Comparison of ENCODE assay signal across 9 mouse cellular contexts in genomic region chr11:120350711-120351110, GRCm38 (mm10). TPM values are rescaled to one million over a fixed set of nuclear protein-coding genes. Genes with fewer than 3 reads are reported as not detected.
DNase-seq lines count a peak whose midpoint lies in the region; ATAC-seq lines count a peak whose summit lies in the region.
"Had no signal": no experiment of that assay in that cellular context is flagged by ENCODE, and none has a peak within 500 bp of the region (broad histone marks: within the 10 kb centered on the region; RNA-seq: fewer than 3 reads in every experiment).

No protein-coding gene starts in this region.

- H3K4me2 ChIP-seq in forebrain, embryonic 11.5 days (ENCODE audit: low read depth, low read length, severe bottlenecking): peak overlapping the region; percentile 89
- H3K4me2 ChIP-seq in hindbrain, embryonic 16.5 days (ENCODE audit: low read length): peak overlapping the region; percentile 95
- peak overlapping the region; percentile 95 for H3K4me2 ChIP-seq in liver, embryonic 11.5 days
- peak overlapping the region; percentile 92 for H3K4me2 ChIP-seq in neural tube, embryonic 12.5 days (replicated peaks)

- 21% methylated on average over 11 of the region's 11 CpGs for WGBS in forebrain, embryonic 11.5 days
- WGBS in hindbrain, embryonic 16.5 days: 18% methylated on average over 11 of the region's 11 CpGs
- 34% methylated on average over 11 of the region's 11 CpGs for WGBS in liver, embryonic 11.5 days
- 25% methylated on average over 11 of the region's 11 CpGs for WGBS in neural tube, embryonic 12.5 days

- peak overlapping the region; percentile 99 for H3K27ac ChIP-seq in forebrain, embryonic 11.5 days (ENCODE audit: low read depth, low read length)
- H3K27ac ChIP-seq in hindbrain, embryonic 16.5 days (ENCODE audit: low read depth, low read length): peak overlapping the region; percentile 100
- H3K27ac ChIP-seq in liver, embryonic 11.5 days (ENCODE audit: low read depth, low read length): peak overlapping the region; percentile 99
- peak overlapping the region; percentile 99 for H3K27ac ChIP-seq in neural tube, embryonic 12.5 days

- H3K27me3 ChIP-seq in forebrain, embryonic 11.5 days (ENCODE audit: control insufficient read depth, insufficient read depth, low read length): no peaks in the 10 kb centered on the region
- H3K27me3 ChIP-seq in hindbrain, embryonic 16.5 days (replicated peaks; ENCODE audit: control insufficient read depth, insufficient read depth, low read length): no peaks in the 10 kb centered on the region
- H3K27me3 ChIP-seq in liver, embryonic 11.5 days (replicated peaks; ENCODE audit: control insufficient read depth, insufficient read depth, low read length): no peaks in the 10 kb centered on the region
- H3K27me3 ChIP-seq in neural tube, embryonic 12.5 days (replicated peaks): 0 out of 2 replicates have a peak, but pooled peaks cover 3% of the 10 kb centered on the region
- H3K27me3 ChIP-seq: Patski had no signal

- DNase-seq in heart, adult 11 months: peak; percentile 98
- DNase-seq in heart, adult 8-10 months (ENCODE audit: low spot score): no peak
- peak; percentile 49 for DNase-seq in MN1 (ENCODE audit: low spot score)
- DNase-seq in forebrain, embryonic 11.5 days (ENCODE audit: low spot score): peak; percentile 65
- no peak for DNase-seq in liver, embryonic 11.5 days (ENCODE audit: low spot score)
- DNase-seq in B cell, adult 2 months: no peak

- H3K36me3 ChIP-seq in forebrain, embryonic 11.5 days (ENCODE audit: control insufficient read depth, insufficient read depth, low read length): no peaks in the 10 kb centered on the region; the same call in 1 of the 2 replicates
- H3K36me3 ChIP-seq in hindbrain, embryonic 16.5 days (ENCODE audit: control insufficient read depth, insufficient read depth, low read length): no peaks in the 10 kb centered on the region
- H3K36me3 ChIP-seq in liver, embryonic 11.5 days (ENCODE audit: control insufficient read depth, insufficient read depth, low read length): peaks cover 8% of the 10 kb centered on the region; the same call in 1 of the 2 replicates
- H3K36me3 ChIP-seq in neural tube, embryonic 12.5 days: peaks cover 9% of the 10 kb centered on the region

- no peak for ATAC-seq in forebrain, embryonic 11.5 days (replicated peaks; ENCODE audit: low FRiP score)
- no peak for ATAC-seq in hindbrain, embryonic 16.5 days
- no peak for ATAC-seq in liver, embryonic 11.5 days (replicated peaks; ENCODE audit: low FRiP score)
- ATAC-seq in neural tube, embryonic 12.5 days (ENCODE audit: low FRiP score, low read depth): no peak

- peak overlapping the region; percentile 100 for H3K9ac ChIP-seq in forebrain, embryonic 11.5 days (ENCODE audit: low read length)
- peak overlapping the region; percentile 98 for H3K9ac ChIP-seq in hindbrain, embryonic 16.5 days (ENCODE audit: low read depth, low read length)
- peak overlapping the region; percentile 100 for H3K9ac ChIP-seq in liver, embryonic 11.5 days (ENCODE audit: low read depth, low read length)
- peak overlapping the region; percentile 100 for H3K9ac ChIP-seq in neural tube, embryonic 12.5 days

- H3K4me3 ChIP-seq in forebrain, embryonic 11.5 days (ENCODE audit: low read depth, low read length): peak overlapping the region; percentile 100
- peak overlapping the region; percentile 85 for H3K4me3 ChIP-seq in hindbrain, embryonic 16.5 days (ENCODE audit: low read length)
- peak overlapping the region; percentile 100 for H3K4me3 ChIP-seq in liver, embryonic 11.5 days (ENCODE audit: low read depth, low read length)
- peak overlapping the region; percentile 100 for H3K4me3 ChIP-seq in neural tube, embryonic 12.5 days

- H3K9me3 ChIP-seq in forebrain, embryonic 11.5 days (ENCODE audit: control insufficient read depth, low read length): no peaks in the 10 kb centered on the region
- no peaks in the 10 kb centered on the region for H3K9me3 ChIP-seq in hindbrain, embryonic 16.5 days (ENCODE audit: control insufficient read depth, low read length)
- H3K9me3 ChIP-seq in liver, embryonic 11.5 days (ENCODE audit: control insufficient read depth, low read length): no peaks in the 10 kb centered on the region
- H3K9me3 ChIP-seq in neural tube, embryonic 12.5 days: no peaks in the 10 kb centered on the region

- H3K4me1 ChIP-seq in forebrain, embryonic 11.5 days (replicated peaks; ENCODE audit: control insufficient read depth, insufficient read depth, low read length): peaks cover 13% of the 10 kb centered on the region
- peaks cover 25% of the 10 kb centered on the region for H3K4me1 ChIP-seq in hindbrain, embryonic 16.5 days (ENCODE audit: control insufficient read depth, insufficient read depth, low read depth, low read length)
- peaks cover 62% of the 10 kb centered on the region for H3K4me1 ChIP-seq in liver, embryonic 11.5 days (replicated peaks; ENCODE audit: control insufficient read depth, insufficient read depth, low read length)
- peaks cover 44% of the 10 kb centered on the region for H3K4me1 ChIP-seq in neural tube, embryonic 12.5 days

RNA-seq across cellular contexts. Expression of gene Actg1, which starts 2.4 kb away (rescaled TPM):
- 100 to 1,000 TPM; 188 to 320 (median 251) TPM for total RNA-seq in heart, adult 8-10 months (2022)
- polyA plus RNA-seq in forebrain, embryonic 11.5 days (2014; fragmentation: Nextera tagmentation; extraction: Ambion mirVana): 2,808 and 3,088 TPM in 2 replicates
- polyA plus RNA-seq in hindbrain, embryonic 16.5 days (2015; fragmentation: Nextera tagmentation; extraction: Ambion mirVana): 4,199 and 4,222 TPM in 2 replicates
- polyA plus RNA-seq in liver, embryonic 11.5 days (2014; fragmentation: Nextera tagmentation; extraction: Ambion mirVana): 1,592 and 1,704 TPM in 2 replicates
- 3,655 and 3,681 TPM in 2 replicates for polyA plus RNA-seq in neural tube, embryonic 12.5 days (2016; fragmentation: Nextera tagmentation; extraction: Ambion mirVana)

RNA-seq across cellular contexts. Expression of gene Fscn2, which starts 10.6 kb away (rescaled TPM):
- total RNA-seq in heart, adult 8-10 months (2022): not detected
- polyA plus RNA-seq in forebrain, embryonic 11.5 days (2014; fragmentation: Nextera tagmentation; extraction: Ambion mirVana): 1.0 TPM in 1 of 2 replicates, not detected in the other
- polyA plus RNA-seq in hindbrain, embryonic 16.5 days (2015; fragmentation: Nextera tagmentation; extraction: Ambion mirVana): 0.66 and 1.6 TPM in 2 replicates
- 0.29 TPM in 1 of 2 replicates, not detected in the other for polyA plus RNA-seq in liver, embryonic 11.5 days (2014; fragmentation: Nextera tagmentation; extraction: Ambion mirVana)
- 1.1 and 1.6 TPM in 2 replicates for polyA plus RNA-seq in neural tube, embryonic 12.5 days (2016; fragmentation: Nextera tagmentation; extraction: Ambion mirVana)

RNA-seq across cellular contexts. Expression of gene Faap100, which starts 27.9 kb away (rescaled TPM):
- 10 to 100 TPM; 12.1 to 18.3 (median 13.6) TPM for total RNA-seq in heart, adult 8-10 months (2022)
- 33.8 and 39.8 TPM in 2 replicates for polyA plus RNA-seq in forebrain, embryonic 11.5 days (2014; fragmentation: Nextera tagmentation; extraction: Ambion mirVana)
- 103 and 109 TPM in 2 replicates for polyA plus RNA-seq in hindbrain, embryonic 16.5 days (2015; fragmentation: Nextera tagmentation; extraction: Ambion mirVana)
- polyA plus RNA-seq in liver, embryonic 11.5 days (2014; fragmentation: Nextera tagmentation; extraction: Ambion mirVana): 22.8 and 23.2 TPM in 2 replicates
- 51.0 and 53.4 TPM in 2 replicates for polyA plus RNA-seq in neural tube, embryonic 12.5 days (2016; fragmentation: Nextera tagmentation; extraction: Ambion mirVana)

Comparison
In these comparisons a context has a peak if more than half of its experiments do, and no peak if none do; other contexts are left out.
1. DNase-seq: peak in heart, adult 11 months (single experiment), MN1 (single experiment) and forebrain, embryonic 11.5 days (single experiment); none in heart, adult 8-10 months (single experiment), liver, embryonic 11.5 days (single experiment) and B cell, adult 2 months (0 of 2).
2. Peak in every context shown above with its lines, with median percentiles within 50 percentile points of each other: H3K27ac ChIP-seq, H3K4me2 ChIP-seq, H3K4me3 ChIP-seq and H3K9ac ChIP-seq.